ENCODE assay signal across 8 mouse cellular contexts in the genomic region with DNA sequence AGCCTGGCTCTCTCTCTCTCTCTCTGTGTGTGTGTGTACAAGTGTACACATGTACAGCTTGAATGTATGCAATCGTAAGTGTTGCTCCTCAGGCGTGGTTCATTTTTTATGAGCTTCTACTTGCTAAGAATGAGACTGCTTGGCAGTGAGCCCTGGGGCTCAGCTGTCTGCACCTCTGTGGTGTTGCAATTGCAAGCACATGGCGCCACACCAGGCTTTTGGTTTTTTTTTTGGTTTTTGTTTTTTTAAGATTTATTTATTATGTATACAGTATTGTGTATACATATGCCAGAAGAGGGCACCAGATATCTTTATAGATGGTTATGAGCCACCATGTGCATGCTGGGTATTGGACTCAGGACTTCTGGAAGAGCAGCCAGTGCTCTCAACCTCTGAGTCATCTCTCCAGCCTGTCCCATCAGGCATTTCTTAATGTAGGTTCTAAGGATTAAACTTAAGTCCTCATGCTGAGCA. TPM values are rescaled to one million over a fixed set of nuclear protein-coding genes. Genes with fewer than 3 reads are reported as not detected.
DNase-seq lines count a peak whose midpoint lies in the region; ATAC-seq lines count a peak whose summit lies in the region.

No protein-coding gene starts in this region.

- ATAC-seq in embryonic facial prominence, embryonic 14.5 days (ENCODE audit: low read depth) = peak; percentile 57
- peak; percentile 66 for ATAC-seq in limb, embryonic 13.5 days (ENCODE audit: low FRiP score, low read depth)

- H3K36me3 ChIP-seq in embryonic facial prominence, embryonic 14.5 days (ENCODE audit: control insufficient read depth, insufficient read depth, low read length) = no peaks in the 10 kb centered on the region
- H3K36me3 ChIP-seq in embryonic facial prominence, embryonic 10.5 days (replicated peaks) = no peaks in the 10 kb centered on the region
- no peaks in the 10 kb centered on the region for H3K36me3 ChIP-seq in limb, embryonic 13.5 days
- no peaks in the 10 kb centered on the region for H3K36me3 ChIP-seq in midbrain, embryonic 10.5 days

- H3K27me3 ChIP-seq in embryonic facial prominence, embryonic 14.5 days (replicated peaks; ENCODE audit: control insufficient read depth, insufficient read depth, low read length) = no peaks in the 10 kb centered on the region
- peaks cover 7% of the 10 kb centered on the region for H3K27me3 ChIP-seq in embryonic facial prominence, embryonic 10.5 days (replicated peaks; ENCODE audit: low read depth, poor library complexity, severe bottlenecking)
- H3K27me3 ChIP-seq in limb, embryonic 13.5 days = no peaks in the 10 kb centered on the region
- peaks cover 8% of the 10 kb centered on the region; the same call in 1 of the 2 replicates for H3K27me3 ChIP-seq in midbrain, embryonic 10.5 days (ENCODE audit: low read depth, poor library complexity, severe bottlenecking)

- no peak overlapping the region for H3K4me3 ChIP-seq in embryonic facial prominence, embryonic 14.5 days (ENCODE audit: low read depth, low read length)
- no peak overlapping the region for H3K4me3 ChIP-seq in embryonic facial prominence, embryonic 10.5 days
- no peak overlapping the region for H3K4me3 ChIP-seq in limb, embryonic 13.5 days
- H3K4me3 ChIP-seq in midbrain, embryonic 10.5 days = no peak overlapping the region

- peak; percentile 89 for DNase-seq in embryonic facial prominence, embryonic 14.5 days (ENCODE audit: low spot score)
- no peak for DNase-seq in embryonic facial prominence, embryonic 10.5 days (ENCODE audit: low spot score)
- peak; percentile 68 for DNase-seq in 3134 (ENCODE audit: extremely low read depth, insufficient read length, low spot score)
- DNase-seq in fat pad, adult 2 months (ENCODE audit: extremely low read depth, low read depth, low spot score) = peak; percentile 97
- no peak for DNase-seq in yolk sac, embryonic 10.5 days (ENCODE audit: low spot score)
- DNase-seq in left cerebral cortex, adult 9 months (ENCODE audit: low spot score in 2 of 2) = no peak
- no peak for DNase-seq in midbrain, embryonic 10.5 days (ENCODE audit: low spot score)

- no peaks in the 10 kb centered on the region; the same call in 1 of the 2 replicates for H3K4me1 ChIP-seq in embryonic facial prominence, embryonic 14.5 days (ENCODE audit: control insufficient read depth, insufficient read depth, low read length)
- no peaks in the 10 kb centered on the region for H3K4me1 ChIP-seq in embryonic facial prominence, embryonic 10.5 days
- H3K4me1 ChIP-seq in limb, embryonic 13.5 days = peaks cover 9% of the 10 kb centered on the region
- no peaks in the 10 kb centered on the region for H3K4me1 ChIP-seq in midbrain, embryonic 10.5 days

- no peak overlapping the region for H3K4me2 ChIP-seq in embryonic facial prominence, embryonic 14.5 days (ENCODE audit: low read depth, low read length)
- H3K4me2 ChIP-seq in limb, embryonic 13.5 days (replicated peaks) = no peak overlapping the region

- no peak overlapping the region for H3K27ac ChIP-seq in embryonic facial prominence, embryonic 14.5 days (replicated peaks; ENCODE audit: low read depth, low read length)
- H3K27ac ChIP-seq in embryonic facial prominence, embryonic 10.5 days (replicated peaks) = no peak overlapping the region
- H3K27ac ChIP-seq in limb, embryonic 13.5 days = no peak overlapping the region; the same call in 1 of the 2 replicates
- no peak overlapping the region for H3K27ac ChIP-seq in midbrain, embryonic 10.5 days (replicated peaks)

- 53% methylated on average over 3 of the region's 3 CpGs for WGBS in embryonic facial prominence, embryonic 14.5 days
- 91% methylated on average over 3 of the region's 3 CpGs for WGBS in embryonic facial prominence, embryonic 10.5 days
- 17% methylated on average over 3 of the region's 3 CpGs for WGBS in limb, embryonic 13.5 days
- 91% methylated on average over 3 of the region's 3 CpGs for WGBS in midbrain, embryonic 10.5 days

- H3K9ac ChIP-seq in embryonic facial prominence, embryonic 14.5 days (ENCODE audit: low read depth, low read length) = no peak overlapping the region
- no peak overlapping the region for H3K9ac ChIP-seq in limb, embryonic 13.5 days

- H3K9me3 ChIP-seq in embryonic facial prominence, embryonic 14.5 days (ENCODE audit: control insufficient read depth, low read length) = no peaks in the 10 kb centered on the region
- no peaks in the 10 kb centered on the region for H3K9me3 ChIP-seq in embryonic facial prominence, embryonic 10.5 days
- H3K9me3 ChIP-seq in limb, embryonic 13.5 days = no peaks in the 10 kb centered on the region
- H3K9me3 ChIP-seq in midbrain, embryonic 10.5 days (replicated peaks) = no peaks in the 10 kb centered on the region

RNA-seq across cellular contexts. Expression of a gene that starts 5.7 kb away (rescaled TPM):
- 2.7 and 3.1 TPM in 2 replicates for polyA plus RNA-seq in embryonic facial prominence, embryonic 14.5 days (2014; fragmentation: Nextera tagmentation; extraction: Ambion mirVana)
- polyA plus RNA-seq in embryonic facial prominence, embryonic 10.5 days (2016; fragmentation: Nextera tagmentation; extraction: Ambion mirVana) = 0.48 and 0.62 TPM in 2 replicates
- 1.6 and 2.0 TPM in 2 replicates for polyA plus RNA-seq in limb, embryonic 13.5 days (2015; fragmentation: Nextera tagmentation; extraction: Ambion mirVana)
- polyA plus RNA-seq in midbrain, embryonic 10.5 days (2016; fragmentation: Nextera tagmentation; extraction: Ambion mirVana) = 0.62 and 0.67 TPM in 2 replicates

RNA-seq across cellular contexts. Expression of a gene that starts 23.7 kb away (rescaled TPM):
- polyA plus RNA-seq in embryonic facial prominence, embryonic 14.5 days (2014; fragmentation: Nextera tagmentation; extraction: Ambion mirVana) = 9.9 and 10.5 TPM in 2 replicates
- 7.2 and 7.3 TPM in 2 replicates for polyA plus RNA-seq in embryonic facial prominence, embryonic 10.5 days (2016; fragmentation: Nextera tagmentation; extraction: Ambion mirVana)
- polyA plus RNA-seq in limb, embryonic 13.5 days (2015; fragmentation: Nextera tagmentation; extraction: Ambion mirVana) = 6.8 and 7.8 TPM in 2 replicates
- polyA plus RNA-seq in midbrain, embryonic 10.5 days (2016; fragmentation: Nextera tagmentation; extraction: Ambion mirVana) = 7.0 and 8.4 TPM in 2 replicates

RNA-seq across cellular contexts. Expression of a gene that starts 24.3 kb away (rescaled TPM):
- 11.7 and 13.3 TPM in 2 replicates for polyA plus RNA-seq in embryonic facial prominence, embryonic 14.5 days (2014; fragmentation: Nextera tagmentation; extraction: Ambion mirVana)
- polyA plus RNA-seq in embryonic facial prominence, embryonic 10.5 days (2016; fragmentation: Nextera tagmentation; extraction: Ambion mirVana) = 23.0 and 24.9 TPM in 2 replicates
- 15.6 and 15.9 TPM in 2 replicates for polyA plus RNA-seq in limb, embryonic 13.5 days (2015; fragmentation: Nextera tagmentation; extraction: Ambion mirVana)
- polyA plus RNA-seq in midbrain, embryonic 10.5 days (2016; fragmentation: Nextera tagmentation; extraction: Ambion mirVana) = 22.6 and 23.3 TPM in 2 replicates

RNA-seq across cellular contexts. Expression of a gene that starts 40.2 kb away (rescaled TPM):
- not detected in 2 replicates for polyA plus RNA-seq in embryonic facial prominence, embryonic 14.5 days (2014; fragmentation: Nextera tagmentation; extraction: Ambion mirVana)
- polyA plus RNA-seq in embryonic facial prominence, embryonic 10.5 days (2016; fragmentation: Nextera tagmentation; extraction: Ambion mirVana) = not detected in 2 replicates
- polyA plus RNA-seq in limb, embryonic 13.5 days (2015; fragmentation: Nextera tagmentation; extraction: Ambion mirVana) = not detected in 2 replicates
- polyA plus RNA-seq in midbrain, embryonic 10.5 days (2016; fragmentation: Nextera tagmentation; extraction: Ambion mirVana) = not detected in 2 replicates

Comparison
In these comparisons a context has a peak if more than half of its experiments do, and no peak if none do; other contexts are left out.
1. DNase-seq: peak in embryonic facial prominence, embryonic 14.5 days (single experiment), 3134 (single experiment) and fat pad, adult 2 months (single experiment); none in embryonic facial prominence, embryonic 10.5 days (single experiment), yolk sac, embryonic 10.5 days (single experiment), left cerebral cortex, adult 9 months (0 of 2) and midbrain, embryonic 10.5 days (single experiment).